Mouse (Mus musculus): ENCODE measurements around the gene Mlycd.

DNA sequence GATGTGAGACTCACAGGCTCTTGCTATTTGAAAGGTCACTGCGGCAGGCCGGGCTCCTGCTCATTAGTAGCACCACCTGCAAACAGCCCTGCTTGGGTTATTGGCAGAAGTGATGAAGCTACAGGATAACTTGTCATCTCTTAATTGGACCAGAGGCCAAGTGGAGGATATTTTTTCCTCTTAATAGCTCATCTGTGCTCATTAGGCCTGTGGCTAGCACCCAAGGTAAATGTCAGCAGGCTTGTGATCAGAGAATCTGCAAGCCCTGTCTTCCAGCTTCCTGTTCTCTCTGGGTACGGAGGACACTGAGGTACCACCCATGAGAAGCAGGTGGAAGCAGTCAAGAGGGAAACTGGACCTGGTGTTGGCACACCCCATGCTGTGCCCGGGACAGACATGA lies 56.5 kb downstream of the Mlycd start:
- no peak for TF ChIP-seq CHD2 (IDR thresholded peaks at IDR 0.05; ENCODE audit: low read depth, low read length)
- TF ChIP-seq MAFK (IDR thresholded peaks at IDR 0.05; ENCODE audit: insufficient read depth, low read depth, low read length): no peak
- no peak for TF ChIP-seq ZNF384 (IDR thresholded peaks at IDR 0.05; ENCODE audit: low read depth, low read length)
- no peak for TF ChIP-seq ZC3H11A (IDR thresholded peaks at IDR 0.05; ENCODE audit: borderline replicate concordance, low read depth, low read length)
